Mouse (Mus musculus) adrenal gland, adult 2 months (tissue): Measurements from ENCODE around the gene Gm10334. TPM values are rescaled to one million over a fixed set of nuclear protein-coding genes. Genes with fewer than 3 reads are reported as not detected.
"Not testable (repeated sequence)": the region's sequence is repeated elsewhere in the genome, so short reads cannot be mapped to it uniquely, and the experiment has no call there.

Experiments used
- DNase-seq: peaks from one replicate; pipeline ENCODE4 v3.0.0; 2021
- long read RNA-seq: library from polyadenylated mRNA; stranded (forward); transcript quantifications from one replicate; pipeline ENCODE4 v2.0.0, GENCODE M21; 2021
- polyA plus RNA-seq: library from polyadenylated mRNA; depleted of rRNA; stranded (reverse); fragments of >200 nt; gene quantifications from 2 replicates; pipeline ENCODE4 v1.2.3, GENCODE M21; 2012; rRNA removed
- total RNA-seq, 2 experiments: library from RNA; stranded (reverse); gene quantifications; 2 replicates each; pipeline ENCODE4 v1.2.3; 2021

The Gm10334 gene
- not detected for total RNA-seq
- not detected in 2 replicates for polyA plus RNA-seq
- long read RNA-seq: 0 reads

- DNase-seq: not testable (repeated sequence)
Observed at GRCm38 (mm10) chr6:41446045-41446444, at the start of gene Gm10334. Gene Gm10334 (minus strand): TSS chr6:41446145.

GRCm38 (mm10) chr6:41458632-41459031, 12.7 kb upstream of the Gm10334 start, which contains the start of gene Prss1:
Gene Prss1 (plus strand): TSS chr6:41458932.
- not testable (repeated sequence) for DNase-seq

DNA sequence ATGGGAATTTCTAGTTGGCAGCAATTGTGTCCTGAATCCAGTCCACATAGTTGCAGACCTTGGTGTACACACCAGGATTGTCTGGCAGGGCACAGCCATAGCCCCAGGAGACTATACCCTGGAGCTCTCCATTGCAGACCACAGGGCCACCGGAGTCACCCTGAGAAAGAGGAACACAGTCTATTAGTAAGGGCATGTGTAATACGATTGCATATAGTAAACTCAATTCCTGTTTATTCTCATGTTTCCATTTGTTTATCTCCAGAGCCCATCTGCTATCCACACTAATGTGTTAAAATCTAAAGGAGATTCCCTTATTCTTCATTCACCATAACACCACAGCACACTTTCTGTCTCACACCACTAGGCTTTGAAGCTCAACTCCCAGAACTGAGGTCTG, 3.7 kb downstream of the Gm10334 start:
- DNase-seq: not testable (repeated sequence)

Other genes with a start within 250 kb of the Gm10334 start
- not detected for gene Try4, start 143.9 kb downstream of the Gm10334 start, total RNA-seq
- gene Try4, start 143.9 kb downstream of the Gm10334 start, polyA plus RNA-seq: 0.15 TPM in 1 of 2 replicates, not detected in the other
- gene Try5, start 129.3 kb downstream of the Gm10334 start, total RNA-seq: not detected
- gene Try5, start 129.3 kb downstream of the Gm10334 start, polyA plus RNA-seq: not detected in 2 replicates
- gene Try10, start 92.0 kb downstream of the Gm10334 start, total RNA-seq: not detected
- gene Try10, start 92.0 kb downstream of the Gm10334 start, polyA plus RNA-seq: not detected in 2 replicates
- not detected for gene Prss3, start 68.5 kb downstream of the Gm10334 start, total RNA-seq
- not detected in 2 replicates for gene Prss3, start 68.5 kb downstream of the Gm10334 start, polyA plus RNA-seq
- not detected for gene Gm5771, start 53.8 kb downstream of the Gm10334 start, total RNA-seq
- gene Gm5771, start 53.8 kb downstream of the Gm10334 start, polyA plus RNA-seq: not detected in 2 replicates
- gene Prss1, start 12.8 kb upstream of the Gm10334 start, total RNA-seq: not detected
- gene Prss1, start 12.8 kb upstream of the Gm10334 start, polyA plus RNA-seq: not detected in 2 replicates
- gene Prss2, start 75.6 kb upstream of the Gm10334 start, total RNA-seq: under 1 TPM in 1 of 2 experiments, not detected in 1; 0.48 TPM
- gene Prss2, start 75.6 kb upstream of the Gm10334 start, polyA plus RNA-seq: 0.35 TPM in 1 of 2 replicates, not detected in the other
- 10 to 100 TPM in 1 of 2 experiments, 1 to 10 TPM in 1; 7.6 to 12.1 TPM for gene Ephb6, start 159.3 kb upstream of the Gm10334 start, total RNA-seq
- gene Ephb6, start 159.3 kb upstream of the Gm10334 start, polyA plus RNA-seq: 21.1 and 26.7 TPM in 2 replicates
- gene Trpv6, start 190.3 kb upstream of the Gm10334 start, total RNA-seq: not detected
- gene Trpv6, start 190.3 kb upstream of the Gm10334 start, polyA plus RNA-seq: not detected in 2 replicates
- gene Trpv5, start 234.6 kb upstream of the Gm10334 start, total RNA-seq: not detected
- gene Trpv5, start 234.6 kb upstream of the Gm10334 start, polyA plus RNA-seq: not detected in 2 replicates
- gene Llcfc1, start 238.3 kb upstream of the Gm10334 start, total RNA-seq: not detected
- not detected in 2 replicates for gene Llcfc1, start 238.3 kb upstream of the Gm10334 start, polyA plus RNA-seq